Mouse (Mus musculus) frontal cortex, postnatal 25 days (tissue): ENCODE data around the gene Fbxl2.

Experiments used
- DNase-seq, 2 experiments: peaks; one replicate each; pipeline ENCODE4 v3.0.0; 2022; ENCODE audit warnings: low spot score in 2 of 2

Fbxl2 gene

DNA sequence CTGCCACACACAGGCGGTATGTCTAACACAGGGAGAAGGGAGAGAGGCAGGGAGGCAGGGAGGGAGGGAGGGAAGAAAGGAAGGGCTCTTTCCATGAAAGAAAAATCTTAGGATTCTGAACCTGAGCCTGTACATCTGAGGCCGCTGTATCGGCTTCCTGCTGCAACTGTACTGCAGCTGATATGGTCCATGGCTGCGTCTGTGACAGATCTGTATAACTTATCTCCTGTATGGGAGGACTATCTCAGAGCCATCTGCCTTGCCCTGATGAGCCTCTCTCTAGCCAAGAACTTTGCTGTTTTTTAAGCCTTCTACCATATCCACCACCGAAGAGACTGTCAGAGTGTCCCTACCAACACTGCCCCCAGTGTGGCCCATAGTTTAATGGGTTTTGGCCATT is 130.2 kb downstream of the Fbxl2 start:
- no peak for DNase-seq
